Mouse (Mus musculus): Measurements from ENCODE around the gene Alox15. TPM values are rescaled to one million over a fixed set of nuclear protein-coding genes. Genes with fewer than 3 reads are reported as not detected.

Alox15 gene
- polyA plus RNA-seq, 1 experiment from 2014 or later: 1.1 TPM

GRCm38 (mm10) chr11:70322528-70322927, 29.3 kb downstream of the Alox15 start, which contains the start of gene Alox12e:
TSS of gene Alox12e (minus strand) at chr11:70322628.
- ATAC-seq (replicated peaks; ENCODE audit: extremely low read depth, insufficient read depth, low FRiP score): no peak
- Histone ChIP-seq H3K4me1 (ENCODE audit: control insufficient read depth, insufficient read depth, low read length) (no peaks in the 10 kb centered on the region), H3K4me3 (ENCODE audit: low read length) (no peak within 1 kb of the TSS), H3K27ac (ENCODE audit: low read length) (no peak within 1 kb of the TSS), H3K36me3 (ENCODE audit: control insufficient read depth, insufficient read depth) (no peaks in the 10 kb centered on the region), H3K27me3 (ENCODE audit: control insufficient read depth, insufficient read depth, low read length) (peaks cover 43% of the 10 kb centered on the region), H3K9me3 (replicated peaks; ENCODE audit: control insufficient read depth, low read length) (no peaks in the 10 kb centered on the region), H3K4me2 (ENCODE audit: low read depth, low read length) (peak within 1 kb of the TSS; percentile 10; the same call in 1 of the 2 replicates), H3K9ac (ENCODE audit: low read length) (no peak within 1 kb of the TSS)
- WGBS: 25% methylated on average over 7 of the region's 7 CpGs

- no peak overlapping the region for H3K9ac ChIP-seq (ENCODE audit: low read length)
- no peak overlapping the region for H3K27ac ChIP-seq (ENCODE audit: low read length)
- no peaks in the 10 kb centered on the region for H3K36me3 ChIP-seq (ENCODE audit: control insufficient read depth, insufficient read depth)
- no peak overlapping the region for H3K4me3 ChIP-seq (ENCODE audit: low read length)
- no peak for ATAC-seq (replicated peaks; ENCODE audit: extremely low read depth, insufficient read depth, low FRiP score)
- peaks cover 43% of the 10 kb centered on the region for H3K27me3 ChIP-seq (ENCODE audit: control insufficient read depth, insufficient read depth, low read length)
- peak overlapping the region; percentile 10; the same call in 1 of the 2 replicates for H3K4me2 ChIP-seq (ENCODE audit: low read depth, low read length)
- WGBS: 4% methylated on average over 15 of the region's 15 CpGs
- H3K4me1 ChIP-seq (ENCODE audit: control insufficient read depth, insufficient read depth, low read length): no peaks in the 10 kb centered on the region
- no peaks in the 10 kb centered on the region for H3K9me3 ChIP-seq (replicated peaks; ENCODE audit: control insufficient read depth, low read length)
Measured at GRCm38 (mm10) chr11:70321664-70322063, 30.2 kb downstream of the Alox15 start.

GRCm38 (mm10) chr11:70319614-70320013, 32.2 kb downstream of the Alox15 start:
- H3K27me3 ChIP-seq (ENCODE audit: control insufficient read depth, insufficient read depth, low read length): peaks cover 43% of the 10 kb centered on the region
- no peak for ATAC-seq (replicated peaks; ENCODE audit: extremely low read depth, insufficient read depth, low FRiP score)
- H3K27ac ChIP-seq (ENCODE audit: low read length): no peak overlapping the region
- no peak overlapping the region for H3K9ac ChIP-seq (ENCODE audit: low read length)
- WGBS: 71% methylated on average over 12 of the region's 12 CpGs
- H3K4me1 ChIP-seq (ENCODE audit: control insufficient read depth, insufficient read depth, low read length): no peaks in the 10 kb centered on the region
- no peak overlapping the region for H3K4me2 ChIP-seq (ENCODE audit: low read depth, low read length)
- H3K9me3 ChIP-seq (replicated peaks; ENCODE audit: control insufficient read depth, low read length): no peaks in the 10 kb centered on the region
- no peak overlapping the region for H3K4me3 ChIP-seq (ENCODE audit: low read length)
- no peaks in the 10 kb centered on the region for H3K36me3 ChIP-seq (ENCODE audit: control insufficient read depth, insufficient read depth)

- Histone ChIP-seq H3K9me3 (replicated peaks; ENCODE audit: control insufficient read depth, low read length) (no peaks in the 10 kb centered on the region), H3K4me1 (ENCODE audit: control insufficient read depth, insufficient read depth, low read length) (no peaks in the 10 kb centered on the region), H3K36me3 (ENCODE audit: control insufficient read depth, insufficient read depth) (no peaks in the 10 kb centered on the region), H3K9ac (ENCODE audit: low read length) (no peak overlapping the region), H3K27ac (ENCODE audit: low read length) (no peak overlapping the region), H3K4me3 (ENCODE audit: low read length) (no peak overlapping the region), H3K27me3 (ENCODE audit: control insufficient read depth, insufficient read depth, low read length) (peaks cover 5% of the 10 kb centered on the region; the same call in 1 of the 2 replicates), H3K4me2 (ENCODE audit: low read depth, low read length) (no peak overlapping the region)
- WGBS: 40% methylated on average over 7 of the region's 7 CpGs
- ATAC-seq (replicated peaks; ENCODE audit: extremely low read depth, insufficient read depth, low FRiP score): no peak
Measured at GRCm38 (mm10) chr11:70313833-70314232, 38.0 kb downstream of the Alox15 start.

- 23% methylated on average over 9 of the region's 9 CpGs for WGBS
- no peak overlapping the region for H3K4me2 ChIP-seq (ENCODE audit: low read depth, low read length)
- no peaks in the 10 kb centered on the region for H3K9me3 ChIP-seq (replicated peaks; ENCODE audit: control insufficient read depth, low read length)
- no peak overlapping the region for H3K9ac ChIP-seq (ENCODE audit: low read length)
- no peak overlapping the region for H3K4me3 ChIP-seq (ENCODE audit: low read length)
- no peaks in the 10 kb centered on the region for H3K36me3 ChIP-seq (ENCODE audit: control insufficient read depth, insufficient read depth)
- peaks cover 2% of the 10 kb centered on the region; the same call in 1 of the 2 replicates for H3K4me1 ChIP-seq (ENCODE audit: control insufficient read depth, insufficient read depth, low read length)
- H3K27ac ChIP-seq (ENCODE audit: low read length): no peak overlapping the region
- no peaks in the 10 kb centered on the region for H3K27me3 ChIP-seq (ENCODE audit: control insufficient read depth, insufficient read depth, low read length)
- ATAC-seq (replicated peaks; ENCODE audit: extremely low read depth, insufficient read depth, low FRiP score): no peak
Measured at GRCm38 (mm10) chr11:70309341-70309740, 42.5 kb downstream of the Alox15 start.

- Histone ChIP-seq H3K9me3 (replicated peaks; ENCODE audit: control insufficient read depth, low read length) (no peaks in the 10 kb centered on the region), H3K4me1 (ENCODE audit: control insufficient read depth, insufficient read depth, low read length) (peaks cover 2% of the 10 kb centered on the region; the same call in 1 of the 2 replicates), H3K9ac (ENCODE audit: low read length) (no peak overlapping the region), H3K4me2 (ENCODE audit: low read depth, low read length) (no peak overlapping the region), H3K27me3 (ENCODE audit: control insufficient read depth, insufficient read depth, low read length) (no peaks in the 10 kb centered on the region), H3K27ac (ENCODE audit: low read length) (no peak overlapping the region), H3K36me3 (ENCODE audit: control insufficient read depth, insufficient read depth) (no peaks in the 10 kb centered on the region), H3K4me3 (ENCODE audit: low read length) (no peak overlapping the region)
- WGBS: 89% methylated on average over 2 of the region's 2 CpGs
- ATAC-seq (replicated peaks; ENCODE audit: extremely low read depth, insufficient read depth, low FRiP score): no peak
Measured at GRCm38 (mm10) chr11:70308296-70308695, 43.5 kb downstream of the Alox15 start.

GRCm38 (mm10) chr11:70306159-70306558, 45.7 kb downstream of the Alox15 start:
- no peak overlapping the region for H3K4me2 ChIP-seq (ENCODE audit: low read depth, low read length)
- H3K9me3 ChIP-seq (replicated peaks; ENCODE audit: control insufficient read depth, low read length): no peaks in the 10 kb centered on the region
- no peaks in the 10 kb centered on the region for H3K36me3 ChIP-seq (ENCODE audit: control insufficient read depth, insufficient read depth)
- H3K4me3 ChIP-seq (ENCODE audit: low read length): no peak overlapping the region
- peak overlapping the region; percentile 3; the same call in 1 of the 2 replicates for H3K27ac ChIP-seq (ENCODE audit: low read length)
- no peaks in the 10 kb centered on the region for H3K27me3 ChIP-seq (ENCODE audit: control insufficient read depth, insufficient read depth, low read length)
- no peak overlapping the region for H3K9ac ChIP-seq (ENCODE audit: low read length)
- WGBS: 45% methylated on average over 7 of the region's 7 CpGs
- peaks cover 2% of the 10 kb centered on the region; the same call in 1 of the 2 replicates for H3K4me1 ChIP-seq (ENCODE audit: control insufficient read depth, insufficient read depth, low read length)
- ATAC-seq (replicated peaks; ENCODE audit: extremely low read depth, insufficient read depth, low FRiP score): no peak

- Histone ChIP-seq H3K27me3 (ENCODE audit: control insufficient read depth, insufficient read depth, low read length) (no peaks in the 10 kb centered on the region), H3K27ac (ENCODE audit: low read length) (peak overlapping the region; percentile 48), H3K9ac (ENCODE audit: low read length) (no peak overlapping the region), H3K4me3 (ENCODE audit: low read length) (no peak overlapping the region), H3K36me3 (ENCODE audit: control insufficient read depth, insufficient read depth) (no peaks in the 10 kb centered on the region), H3K4me1 (ENCODE audit: control insufficient read depth, insufficient read depth, low read length) (peaks cover 2% of the 10 kb centered on the region; the same call in 1 of the 2 replicates), H3K9me3 (replicated peaks; ENCODE audit: control insufficient read depth, low read length) (no peaks in the 10 kb centered on the region), H3K4me2 (ENCODE audit: low read depth, low read length) (no peak overlapping the region)
- WGBS: 39% methylated on average over 4 of the region's 4 CpGs
- peak; percentile 50; the same call in 1 of the 2 replicates for ATAC-seq (replicated peaks; ENCODE audit: extremely low read depth, insufficient read depth, low FRiP score)
Measured at GRCm38 (mm10) chr11:70302293-70302692, 49.5 kb downstream of the Alox15 start.

GRCm38 (mm10) chr11:70297836-70298454, 53.9 kb downstream of the Alox15 start:
- H3K4me1 ChIP-seq (ENCODE audit: control insufficient read depth, insufficient read depth, low read length): 0 out of 2 replicates have a peak, but pooled peaks cover 2% of the 10 kb centered on the region
- peak overlapping the region; percentile 24 for H3K4me2 ChIP-seq (ENCODE audit: low read depth, low read length)
- H3K9me3 ChIP-seq (replicated peaks; ENCODE audit: control insufficient read depth, low read length): no peaks in the 10 kb centered on the region
- H3K4me3 ChIP-seq (ENCODE audit: low read length): no peak overlapping the region
- peak overlapping the region; percentile 82 for H3K27ac ChIP-seq (ENCODE audit: low read length)
- peak; percentile 70 for ATAC-seq (replicated peaks; ENCODE audit: extremely low read depth, insufficient read depth, low FRiP score)
- no peaks in the 10 kb centered on the region for H3K36me3 ChIP-seq (ENCODE audit: control insufficient read depth, insufficient read depth)
- WGBS: 30% methylated on average over 12 of the region's 12 CpGs
- H3K27me3 ChIP-seq (ENCODE audit: control insufficient read depth, insufficient read depth, low read length): no peaks in the 10 kb centered on the region
- H3K9ac ChIP-seq (ENCODE audit: low read length): no peak overlapping the region

Measured in heart, embryonic 16.5 days (tissue).